Mouse (Mus musculus) midbrain, embryonic 13.5 days (tissue): ENCODE data around the gene Fam72a. TPM values are rescaled to one million over a fixed set of nuclear protein-coding genes. Genes with fewer than 3 reads are reported as not detected.

Experiments
- ATAC-seq: fragments of 200-750 bp; cut with Nextera tagmentation; 2 replicates; pipeline ENCODE4 v1.8.0; 2017; ENCODE audit warnings: mild to moderate bottlenecking, moderate TSS enrichment, moderate library complexity
- H3K27ac ChIP-seq: fragments of 300-500 bp; sonication (generic); 2 replicates; pipeline ENCODE4 v1.5.1; 2015; ENCODE audit warnings: inconsistent platforms, mild to moderate bottlenecking, moderate library complexity
- H3K27me3 ChIP-seq: fragments of 300-500 bp; sonication (generic); 2 replicates; pipeline ENCODE4 v1.6.1; 2015; ENCODE audit warnings: mild to moderate bottlenecking, inconsistent platforms
- H3K36me3 ChIP-seq: fragments of 300-500 bp; sonication (generic); 2 replicates; pipeline ENCODE4 v1.6.1; 2015; ENCODE audit warnings: mild to moderate bottlenecking, inconsistent platforms
- H3K4me1 ChIP-seq: fragments of 300-500 bp; sonication (generic); replicated peaks from 2 replicates; pipeline ENCODE4 v1.6.1; 2015; ENCODE audit warnings: inconsistent platforms
- H3K4me2 ChIP-seq: fragments of 300-500 bp; sonication (generic); replicated peaks from 2 replicates; pipeline ENCODE4 v1.6.1; 2015; ENCODE audit warnings: moderate library complexity, mild to moderate bottlenecking, inconsistent platforms
- H3K4me3 ChIP-seq: fragments of 300-500 bp; sonication (generic); replicated peaks from 2 replicates; pipeline ENCODE4 v1.5.1; 2015; ENCODE audit warnings: mild to moderate bottlenecking, inconsistent platforms
- H3K9ac ChIP-seq: fragments of 300-500 bp; sonication (generic); replicated peaks from 2 replicates; pipeline ENCODE4 v1.6.1; 2015; ENCODE audit warnings: mild to moderate bottlenecking, inconsistent platforms
- H3K9me3 ChIP-seq: fragments of 300-500 bp; sonication (generic); 2 replicates; pipeline ENCODE4 v1.6.1; 2016; ENCODE audit warnings: mild to moderate bottlenecking, inconsistent platforms
- WGBS: fragments of 180-500 bp; shearing (Covaris S2); methylation state at CpG from one replicate; pipeline ENCODE4 v1.1.7; 2015; 5-methylcytosine and 5-hydroxymethylcytosine counted together
- polyA plus RNA-seq: library from polyadenylated mRNA; unstranded; fragments of >200 nt; fragmentation: Nextera tagmentation; extraction: Ambion mirVana; gene quantifications from 2 replicates; pipeline ENCODE4 v1.2.1, GENCODE M21; 2015

Fam72a gene
- polyA plus RNA-seq, 1 experiment from 2014 or later, result 2.1 TPM

- Histone ChIP-seq H3K4me1 (peaks cover 8% of the 10 kb centered on the region), H3K9me3 (no peaks in the 10 kb centered on the region), H3K9ac (no peak overlapping the region), H3K4me2 (no peak overlapping the region), H3K4me3 (no peak overlapping the region), H3K27ac (no peak overlapping the region), H3K27me3 (no peaks in the 10 kb centered on the region), H3K36me3 (no peaks in the 10 kb centered on the region)
- WGBS, result 88% methylated on average over 4 of the region's 4 CpGs
- ATAC-seq, result no peak
Observed at GRCm38 (mm10) chr1:131539771-131540170, 12.1 kb downstream of the Fam72a start.

- peaks cover 8% of the 10 kb centered on the region for H3K4me1 ChIP-seq
- no peak overlapping the region for H3K27ac ChIP-seq
- ATAC-seq, result no peak
- WGBS, result 33% methylated on average over 5 of the region's 5 CpGs
- H3K27me3 ChIP-seq, result no peaks in the 10 kb centered on the region
- no peaks in the 10 kb centered on the region for H3K36me3 ChIP-seq
- H3K9me3 ChIP-seq, result no peaks in the 10 kb centered on the region
- no peak overlapping the region for H3K4me2 ChIP-seq
- no peak overlapping the region for H3K4me3 ChIP-seq
- no peak overlapping the region for H3K9ac ChIP-seq
Observed at GRCm38 (mm10) chr1:131540795-131541194, 13.1 kb downstream of the Fam72a start.

- H3K27ac ChIP-seq, result no peak overlapping the region
- H3K4me1 ChIP-seq, result peaks cover 8% of the 10 kb centered on the region
- ATAC-seq, result no peak
- H3K27me3 ChIP-seq, result no peaks in the 10 kb centered on the region
- no peak overlapping the region for H3K4me2 ChIP-seq
- no peaks in the 10 kb centered on the region for H3K36me3 ChIP-seq
- no peaks in the 10 kb centered on the region for H3K9me3 ChIP-seq
- WGBS, result 58% methylated on average over 3 of the region's 3 CpGs
- no peak overlapping the region for H3K9ac ChIP-seq
- no peak overlapping the region for H3K4me3 ChIP-seq
Observed at GRCm38 (mm10) chr1:131541431-131541830, 13.7 kb downstream of the Fam72a start.

- H3K36me3 ChIP-seq, result no peaks in the 10 kb centered on the region
- H3K9ac ChIP-seq, result no peak overlapping the region
- H3K27me3 ChIP-seq, result no peaks in the 10 kb centered on the region
- H3K4me3 ChIP-seq, result no peak overlapping the region
- H3K4me2 ChIP-seq, result no peak overlapping the region
- H3K4me1 ChIP-seq, result peaks cover 8% of the 10 kb centered on the region
- no peaks in the 10 kb centered on the region for H3K9me3 ChIP-seq
- H3K27ac ChIP-seq, result no peak overlapping the region
- ATAC-seq, result no peak
- 95% methylated on average over 5 of the region's 5 CpGs for WGBS
Observed at GRCm38 (mm10) chr1:131541903-131542302, 14.2 kb downstream of the Fam72a start.

- Histone ChIP-seq H3K4me1 (peaks cover 8% of the 10 kb centered on the region), H3K4me2 (no peak overlapping the region), H3K9me3 (no peaks in the 10 kb centered on the region), H3K36me3 (no peaks in the 10 kb centered on the region), H3K4me3 (no peak overlapping the region), H3K27ac (no peak overlapping the region), H3K9ac (no peak overlapping the region), H3K27me3 (no peaks in the 10 kb centered on the region)
- WGBS, result 91% methylated on average over 7 of the region's 7 CpGs
- no peak for ATAC-seq
Observed at GRCm38 (mm10) chr1:131543886-131544565, 16.3 kb downstream of the Fam72a start.

GRCm38 (mm10) chr1:131546798-131547690 lies 19.3 kb downstream of the Fam72a start:
- Histone ChIP-seq H3K9me3 (no peaks in the 10 kb centered on the region), H3K4me1 (no peaks in the 10 kb centered on the region; the same call in 1 of the 2 replicates), H3K9ac (no peak overlapping the region), H3K4me3 (no peak overlapping the region), H3K36me3 (no peaks in the 10 kb centered on the region), H3K27me3 (no peaks in the 10 kb centered on the region), H3K4me2 (no peak overlapping the region), H3K27ac (no peak overlapping the region)
- ATAC-seq, result no peak
- WGBS, result 82% methylated on average over 13 of the region's 13 CpGs

GRCm38 (mm10) chr1:131548494-131549365 lies 21.0 kb downstream of the Fam72a start:
- Histone ChIP-seq H3K4me1 (no peaks in the 10 kb centered on the region; the same call in 1 of the 2 replicates), H3K27me3 (no peaks in the 10 kb centered on the region), H3K4me2 (no peak overlapping the region), H3K9me3 (no peaks in the 10 kb centered on the region), H3K4me3 (no peak overlapping the region), H3K9ac (no peak overlapping the region), H3K36me3 (no peaks in the 10 kb centered on the region), H3K27ac (no peak overlapping the region)
- 40% methylated on average over 8 of the region's 8 CpGs for WGBS
- ATAC-seq, result no peak

- 86% methylated on average over 2 of the region's 2 CpGs for WGBS
- Histone ChIP-seq H3K4me2 (no peak overlapping the region), H3K36me3 (no peaks in the 10 kb centered on the region), H3K27me3 (no peaks in the 10 kb centered on the region), H3K9me3 (no peaks in the 10 kb centered on the region), H3K27ac (no peak overlapping the region), H3K4me3 (no peak overlapping the region), H3K4me1 (peaks cover 4% of the 10 kb centered on the region), H3K9ac (no peak overlapping the region)
- ATAC-seq, result no peak
Observed at GRCm38 (mm10) chr1:131551956-131552355, 24.3 kb downstream of the Fam72a start.

GRCm38 (mm10) chr1:131553428-131553827 lies 25.7 kb downstream of the Fam72a start:
- Histone ChIP-seq H3K36me3 (no peaks in the 10 kb centered on the region), H3K4me1 (peaks cover 4% of the 10 kb centered on the region), H3K9ac (no peak overlapping the region), H3K27ac (no peak overlapping the region), H3K27me3 (no peaks in the 10 kb centered on the region), H3K4me2 (no peak overlapping the region), H3K4me3 (no peak overlapping the region), H3K9me3 (no peaks in the 10 kb centered on the region)
- ATAC-seq, result no peak

GRCm38 (mm10) chr1:131555042-131555812 lies 27.5 kb downstream of the Fam72a start:
- Histone ChIP-seq H3K27me3 (no peaks in the 10 kb centered on the region), H3K9ac (peak overlapping the region; percentile 59), H3K36me3 (no peaks in the 10 kb centered on the region), H3K9me3 (no peaks in the 10 kb centered on the region), H3K4me2 (peak overlapping the region; percentile 43), H3K4me1 (peaks cover 4% of the 10 kb centered on the region), H3K27ac (peak overlapping the region; percentile 86), H3K4me3 (peak overlapping the region; percentile 8; the same call in 1 of the 2 replicates)
- WGBS, result 2% methylated on average over 13 of the region's 13 CpGs
- ATAC-seq, result peak; percentile 99

GRCm38 (mm10) chr1:131560500-131560899 lies 32.8 kb downstream of the Fam72a start:
- Histone ChIP-seq H3K4me2 (no peak overlapping the region), H3K4me1 (no peaks in the 10 kb centered on the region), H3K9ac (no peak overlapping the region), H3K4me3 (no peak overlapping the region), H3K9me3 (no peaks in the 10 kb centered on the region), H3K27ac (no peak overlapping the region), H3K36me3 (no peaks in the 10 kb centered on the region), H3K27me3 (no peaks in the 10 kb centered on the region)
- no peak for ATAC-seq
